Mouse (Mus musculus): ENCODE results near the gene Intu. TPM values are rescaled to one million over a fixed set of nuclear protein-coding genes. Genes with fewer than 3 reads are reported as not detected.

The Intu gene
- polyA plus RNA-seq, 1 experiment: 1.0 TPM

DNA sequence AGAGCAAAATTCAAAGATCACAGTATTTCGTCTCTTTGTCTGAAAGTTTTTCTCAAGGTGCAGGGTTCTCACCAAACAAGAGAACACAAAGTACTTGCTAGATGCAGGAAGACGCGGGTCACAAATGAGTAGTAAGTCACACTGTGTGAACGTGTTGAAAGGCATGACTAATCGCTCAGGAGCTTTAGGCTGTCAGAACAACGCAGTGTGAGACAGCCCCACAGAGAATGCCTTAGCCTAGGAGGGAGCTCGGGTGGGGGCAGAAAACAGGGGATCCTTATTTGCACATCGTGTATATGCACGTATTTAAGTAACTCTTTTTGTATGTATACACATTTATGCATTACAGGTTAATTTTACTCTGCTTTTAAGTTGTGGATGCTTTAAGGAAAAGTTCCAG, 155.8 kb downstream of the Intu start:
- no peak overlapping the region for H3K4me3 ChIP-seq (ENCODE audit: insufficient read depth, low read depth, low read length)
- H3K27ac ChIP-seq (replicated peaks; ENCODE audit: low read depth, low read length): no peak overlapping the region
- peaks cover 12% of the 10 kb centered on the region for H3K4me1 ChIP-seq (ENCODE audit: control insufficient read depth, insufficient read depth, insufficient read length, low read length)

DNA sequence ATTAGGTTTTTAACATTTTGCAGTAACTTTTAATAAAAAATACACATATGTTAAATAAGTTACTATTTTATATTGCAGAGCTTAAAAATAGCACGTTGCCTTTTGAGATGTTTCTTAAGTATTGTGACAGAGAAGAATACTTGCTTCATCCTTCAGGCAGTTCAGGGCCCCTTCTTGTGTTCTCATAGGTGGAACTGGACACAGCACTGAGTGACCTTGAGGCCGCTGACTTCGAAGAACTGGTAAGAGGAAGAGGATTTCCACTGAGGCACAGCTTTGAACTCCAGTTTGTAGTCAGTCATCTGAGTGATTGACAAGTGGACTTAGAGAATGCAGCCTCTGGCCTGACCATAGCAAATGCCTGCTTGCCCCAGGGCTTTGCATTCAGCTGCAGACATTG, 156.5 kb downstream of the Intu start:
- no peak overlapping the region for H3K4me3 ChIP-seq (ENCODE audit: insufficient read depth, low read depth, low read length)
- no peak overlapping the region for H3K27ac ChIP-seq (replicated peaks; ENCODE audit: low read depth, low read length)
- peaks cover 12% of the 10 kb centered on the region for H3K4me1 ChIP-seq (ENCODE audit: control insufficient read depth, insufficient read depth, insufficient read length, low read length)

DNA sequence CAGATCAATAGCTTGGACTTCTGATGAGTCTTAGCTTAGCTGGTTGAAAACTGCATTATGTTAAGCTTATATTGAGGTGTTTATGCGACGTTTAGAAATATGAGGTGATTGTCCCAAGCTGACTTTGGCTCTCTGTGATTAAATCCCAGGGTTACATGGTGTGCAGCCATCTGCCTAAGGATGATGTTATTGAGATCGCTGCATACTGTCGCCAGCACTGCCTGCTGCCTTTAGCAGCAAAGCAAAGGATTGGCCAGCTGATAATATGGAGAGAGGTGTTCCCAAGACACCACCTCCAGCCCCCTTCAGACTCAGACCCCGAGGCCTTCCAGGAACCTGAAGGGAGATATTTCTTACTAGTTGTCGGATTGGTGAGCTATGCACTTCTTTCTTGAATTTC, 160.5 kb downstream of the Intu start:
- no peak overlapping the region for H3K4me3 ChIP-seq (ENCODE audit: insufficient read depth, low read depth, low read length)
- peaks cover 13% of the 10 kb centered on the region for H3K4me1 ChIP-seq (ENCODE audit: control insufficient read depth, insufficient read depth, insufficient read length, low read length)
- H3K27ac ChIP-seq (replicated peaks; ENCODE audit: low read depth, low read length): no peak overlapping the region

DNA sequence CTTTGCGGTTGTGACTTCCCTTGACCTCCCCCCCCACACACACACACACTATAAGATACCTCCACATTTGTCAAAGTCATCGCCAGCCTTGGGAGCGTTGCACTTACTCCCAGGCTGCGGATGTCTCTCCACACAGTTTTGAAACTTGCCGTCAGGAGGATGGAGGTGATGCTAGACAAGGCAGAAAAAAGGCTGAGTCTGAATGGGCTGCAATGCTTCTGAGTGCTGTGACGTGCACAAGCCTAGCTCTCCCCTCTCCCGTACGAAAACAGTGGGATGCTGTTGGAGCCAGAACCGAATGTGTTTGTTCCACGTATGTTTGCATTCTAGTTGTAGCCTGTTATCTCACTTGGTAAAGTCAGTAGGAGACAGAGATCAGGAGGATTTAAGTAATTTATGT, 162.3 kb downstream of the Intu start:
- Histone ChIP-seq H3K4me3 (ENCODE audit: insufficient read depth, low read depth, low read length) (no peak overlapping the region), H3K4me1 (ENCODE audit: control insufficient read depth, insufficient read depth, insufficient read length, low read length) (peaks cover 2% of the 10 kb centered on the region; the same call in 1 of the 2 replicates), H3K27ac (replicated peaks; ENCODE audit: low read depth, low read length) (no peak overlapping the region)

DNA sequence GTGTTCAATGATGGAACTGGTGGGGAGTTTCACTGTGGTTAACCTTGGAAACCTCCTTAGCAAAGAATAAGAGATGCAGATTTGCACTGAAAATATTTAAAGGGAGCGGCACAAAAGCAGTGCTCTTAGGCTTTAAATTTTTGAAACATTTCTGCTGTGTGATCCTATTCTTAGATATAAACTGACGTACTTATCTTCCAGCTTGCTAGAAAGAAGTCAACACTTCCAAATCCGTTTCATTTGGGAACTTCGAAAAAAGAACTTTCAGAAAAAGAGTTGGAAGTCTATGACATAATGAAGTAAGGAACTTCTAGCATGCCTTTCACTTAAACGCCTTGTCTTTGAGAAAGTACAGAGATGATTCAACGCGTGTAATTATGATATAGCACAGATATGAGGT, 162.9 kb downstream of the Intu start:
- H3K4me3 ChIP-seq (ENCODE audit: insufficient read depth, low read depth, low read length): no peak overlapping the region
- H3K27ac ChIP-seq (replicated peaks; ENCODE audit: low read depth, low read length): no peak overlapping the region
- 0 out of 2 replicates have a peak, but pooled peaks cover 2% of the 10 kb centered on the region for H3K4me1 ChIP-seq (ENCODE audit: control insufficient read depth, insufficient read depth, insufficient read length, low read length)

DNA sequence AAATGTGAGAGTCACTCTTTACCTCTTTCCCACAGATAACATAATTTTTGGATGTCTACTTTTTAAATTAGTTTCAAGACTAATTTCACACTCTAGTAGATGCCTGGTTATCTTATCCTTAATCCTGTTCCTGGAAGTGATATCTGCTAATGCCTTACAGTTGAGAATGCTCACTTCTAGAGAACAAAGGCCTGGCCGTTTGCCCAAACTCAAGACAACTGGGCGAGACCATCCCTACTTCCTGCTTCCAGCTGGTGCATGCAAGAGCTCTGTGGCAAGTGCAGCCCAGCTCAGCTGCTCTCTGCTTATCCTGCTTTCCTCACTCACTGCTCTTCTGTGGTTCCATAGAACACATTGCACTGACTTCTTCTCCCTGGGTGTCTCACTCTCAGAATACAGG, 163.4 kb downstream of the Intu start:
- Histone ChIP-seq H3K4me3 (ENCODE audit: insufficient read depth, low read depth, low read length) (no peak overlapping the region), H3K27ac (replicated peaks; ENCODE audit: low read depth, low read length) (no peak overlapping the region), H3K4me1 (ENCODE audit: control insufficient read depth, insufficient read depth, insufficient read length, low read length) (0 out of 2 replicates have a peak, but pooled peaks cover 2% of the 10 kb centered on the region)

DNA sequence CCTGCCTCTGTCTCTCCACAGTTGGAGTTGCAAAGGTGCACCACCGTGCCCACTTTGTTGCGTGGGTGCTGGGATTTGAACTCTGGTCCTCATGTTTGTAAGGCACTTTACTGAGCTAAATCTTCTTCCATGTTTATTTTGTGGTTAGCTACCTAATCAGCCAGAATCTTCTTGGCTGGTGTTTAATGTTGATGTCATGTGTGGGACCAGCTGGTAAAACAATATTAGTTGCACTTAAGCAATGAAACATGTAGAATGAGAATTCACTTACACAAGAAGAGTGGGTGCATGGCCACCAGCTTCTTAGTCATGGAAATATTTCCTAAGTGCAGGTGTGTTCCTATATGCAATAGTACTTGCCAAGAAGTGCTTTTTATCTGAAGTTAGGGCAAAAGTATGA, 164.1 kb downstream of the Intu start:
- Histone ChIP-seq H3K4me3 (ENCODE audit: insufficient read depth, low read depth, low read length) (no peak overlapping the region), H3K27ac (replicated peaks; ENCODE audit: low read depth, low read length) (no peak overlapping the region), H3K4me1 (ENCODE audit: control insufficient read depth, insufficient read depth, insufficient read length, low read length) (0 out of 2 replicates have a peak, but pooled peaks cover 2% of the 10 kb centered on the region)

DNA sequence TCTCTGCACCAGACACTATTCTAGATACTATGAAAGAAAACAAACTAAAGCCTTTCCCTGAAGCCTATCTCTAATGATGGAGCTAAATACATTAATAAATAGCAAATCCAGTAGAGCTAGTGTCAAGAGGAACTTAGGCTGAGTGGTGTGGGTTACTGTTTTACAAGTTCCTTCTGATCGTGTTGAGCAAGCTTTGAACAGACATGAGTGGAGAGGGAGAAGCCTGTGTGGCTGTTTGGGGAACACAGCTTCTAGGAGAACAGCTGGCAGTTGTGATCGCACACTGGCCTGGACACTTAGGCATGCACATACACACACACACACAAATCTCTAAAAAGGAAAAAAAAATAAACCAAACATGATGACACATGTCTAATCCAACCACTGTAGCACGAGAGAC, 167.7 kb downstream of the Intu start:
- Histone ChIP-seq H3K4me3 (ENCODE audit: insufficient read depth, low read depth, low read length) (no peak overlapping the region), H3K4me1 (ENCODE audit: control insufficient read depth, insufficient read depth, insufficient read length, low read length) (0 out of 2 replicates have a peak, but pooled peaks cover 2% of the 10 kb centered on the region), H3K27ac (replicated peaks; ENCODE audit: low read depth, low read length) (no peak overlapping the region)

DNA sequence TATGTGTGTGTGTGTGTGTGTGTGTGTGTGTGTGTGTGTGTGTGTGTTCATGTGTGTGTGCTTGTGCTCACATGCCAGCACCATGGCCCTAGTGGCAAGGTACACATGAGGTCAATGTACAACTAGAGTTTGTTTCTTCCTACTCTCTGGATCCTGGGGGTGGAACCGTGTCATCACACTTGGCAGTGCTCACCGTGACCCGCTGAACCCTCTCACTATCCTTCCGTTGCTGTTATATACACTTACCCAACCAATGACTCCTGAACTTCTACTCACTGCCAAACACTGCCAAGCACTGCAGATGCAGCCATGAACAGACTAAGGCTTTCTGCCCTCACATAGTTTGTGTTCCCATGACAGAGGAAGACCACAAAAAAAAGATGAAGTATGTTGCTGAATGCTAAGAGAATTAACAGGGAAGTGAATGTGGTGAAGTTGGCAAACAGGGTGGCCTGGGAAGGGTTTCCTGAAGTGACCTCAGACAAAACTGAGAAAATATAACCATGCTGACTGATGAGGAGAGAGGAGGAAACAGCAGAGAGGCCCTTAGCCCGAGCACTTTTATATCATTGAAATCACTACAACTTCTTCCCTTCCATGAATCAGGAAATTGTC, 173.8 kb downstream of the Intu start:
- Histone ChIP-seq H3K4me1 (ENCODE audit: control insufficient read depth, insufficient read depth, insufficient read length, low read length) (0 out of 2 replicates have a peak, but pooled peaks cover 4% of the 10 kb centered on the region), H3K4me3 (ENCODE audit: insufficient read depth, low read depth, low read length) (no peak overlapping the region), H3K27ac (replicated peaks; ENCODE audit: low read depth, low read length) (no peak overlapping the region)

DNA sequence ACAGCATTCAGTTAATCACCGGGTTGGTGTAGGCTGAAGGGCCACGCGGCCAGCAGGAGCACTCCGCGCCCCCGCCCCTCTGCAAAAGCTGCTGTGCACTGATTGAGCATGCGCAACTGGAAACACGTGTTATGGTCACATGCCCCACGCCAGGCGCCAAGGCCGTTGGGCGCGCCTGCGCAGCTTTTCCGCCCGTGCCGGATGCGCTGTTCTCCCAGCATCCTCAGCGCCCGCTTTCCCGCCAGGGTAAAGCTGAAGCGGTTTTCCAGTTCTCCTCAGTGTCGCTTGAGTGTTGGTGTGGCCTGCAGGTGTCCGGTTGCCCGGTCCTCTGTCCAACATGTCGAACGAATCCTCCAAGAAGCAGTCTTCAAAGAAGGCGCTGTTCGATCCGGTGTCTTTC, 177.6 kb downstream of the Intu start, which contains the start of gene Slc25a31:
Slc25a31 (plus strand) TSS at position 201 of the 400 bp plus-strand sequence.
- Histone ChIP-seq H3K4me3 (ENCODE audit: insufficient read depth, low read depth, low read length) (no peak within 1 kb of the TSS), H3K27ac (replicated peaks; ENCODE audit: low read depth, low read length) (no peak within 1 kb of the TSS), H3K4me1 (ENCODE audit: control insufficient read depth, insufficient read depth, insufficient read length, low read length) (0 out of 2 replicates have a peak, but pooled peaks cover 4% of the 10 kb centered on the region)

DNA sequence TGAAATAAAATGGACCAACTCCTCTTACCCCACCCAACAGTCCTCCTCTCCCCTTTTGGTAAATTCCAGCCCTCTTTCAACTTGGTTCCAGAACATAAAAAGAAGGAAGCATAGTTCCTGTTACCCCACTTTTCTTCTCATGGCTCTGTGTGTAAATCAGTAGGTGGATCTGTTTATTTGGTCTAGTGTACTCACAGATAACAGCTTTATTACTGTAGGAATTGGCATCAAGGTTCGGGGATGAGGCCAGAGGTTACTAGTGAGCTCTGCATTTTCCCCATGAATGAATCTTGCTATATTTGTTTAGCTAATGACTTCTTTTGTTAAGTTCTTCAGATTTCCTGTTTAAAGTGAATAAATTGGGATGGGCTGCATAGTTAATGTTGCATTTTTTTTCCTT, 185.0 kb downstream of the Intu start:
- H3K27ac ChIP-seq (replicated peaks; ENCODE audit: low read depth, low read length): no peak overlapping the region
- H3K4me3 ChIP-seq (ENCODE audit: insufficient read depth, low read depth, low read length): no peak overlapping the region

DNA sequence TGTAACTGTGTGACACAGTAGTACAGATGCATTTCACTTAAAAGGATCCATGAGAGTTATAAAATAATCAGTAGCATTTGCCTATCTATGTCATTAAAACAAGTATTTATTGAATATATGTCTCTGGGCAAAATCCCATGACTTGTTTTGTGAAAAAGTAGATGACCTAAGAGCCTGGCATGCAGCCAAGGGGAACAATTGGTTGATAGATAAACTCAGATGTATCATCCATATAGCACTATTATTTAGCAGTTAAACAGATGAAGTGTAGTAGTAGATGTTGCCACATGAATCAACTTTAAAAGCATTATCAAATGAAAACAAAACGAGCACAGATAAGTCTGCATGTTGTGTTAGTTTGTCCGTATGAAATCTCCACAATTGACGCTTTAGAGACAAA, 187.9 kb downstream of the Intu start:
- H3K4me1 ChIP-seq (ENCODE audit: control insufficient read depth, insufficient read depth, insufficient read length, low read length): no peaks in the 10 kb centered on the region
- no peak overlapping the region for H3K27ac ChIP-seq (replicated peaks; ENCODE audit: low read depth, low read length)
- H3K4me3 ChIP-seq (ENCODE audit: insufficient read depth, low read depth, low read length): no peak overlapping the region

More for the DNA sequence above, 185.0 kb downstream of the Intu start:
- H3K4me1 ChIP-seq (ENCODE audit: control insufficient read depth, insufficient read depth, insufficient read length, low read length): no peaks in the 10 kb centered on the region

DNA sequence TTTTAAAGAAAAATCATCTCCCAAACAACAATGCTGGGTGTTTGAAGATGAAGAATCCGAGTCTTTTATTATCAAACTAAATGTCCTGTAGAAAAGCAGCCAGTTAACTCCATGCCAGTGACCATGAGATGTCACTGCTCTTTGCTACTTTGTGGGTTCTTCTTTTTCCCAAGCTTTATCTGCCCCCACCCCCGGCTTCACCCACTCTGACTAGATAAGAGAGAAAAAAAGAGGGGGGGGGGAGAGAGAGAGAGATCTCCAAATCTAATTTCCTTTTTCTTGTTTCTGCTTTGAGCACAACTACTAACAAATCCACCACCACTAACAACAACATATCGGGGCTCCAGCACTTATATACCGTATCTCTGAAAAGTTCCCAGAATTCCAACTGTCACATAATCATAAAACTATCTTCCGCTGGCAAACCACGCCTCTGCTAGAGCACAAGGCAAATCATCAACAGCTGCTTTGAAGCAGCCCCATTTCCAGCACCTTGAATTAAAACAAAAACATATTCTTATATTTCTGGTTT, 207.4 kb downstream of the Intu start:
- Histone ChIP-seq H3K4me1 (ENCODE audit: control insufficient read depth, insufficient read depth, insufficient read length, low read length) (no peaks in the 10 kb centered on the region), H3K27ac (replicated peaks; ENCODE audit: low read depth, low read length) (no peak overlapping the region), H3K4me3 (ENCODE audit: insufficient read depth, low read depth, low read length) (no peak overlapping the region)

DNA sequence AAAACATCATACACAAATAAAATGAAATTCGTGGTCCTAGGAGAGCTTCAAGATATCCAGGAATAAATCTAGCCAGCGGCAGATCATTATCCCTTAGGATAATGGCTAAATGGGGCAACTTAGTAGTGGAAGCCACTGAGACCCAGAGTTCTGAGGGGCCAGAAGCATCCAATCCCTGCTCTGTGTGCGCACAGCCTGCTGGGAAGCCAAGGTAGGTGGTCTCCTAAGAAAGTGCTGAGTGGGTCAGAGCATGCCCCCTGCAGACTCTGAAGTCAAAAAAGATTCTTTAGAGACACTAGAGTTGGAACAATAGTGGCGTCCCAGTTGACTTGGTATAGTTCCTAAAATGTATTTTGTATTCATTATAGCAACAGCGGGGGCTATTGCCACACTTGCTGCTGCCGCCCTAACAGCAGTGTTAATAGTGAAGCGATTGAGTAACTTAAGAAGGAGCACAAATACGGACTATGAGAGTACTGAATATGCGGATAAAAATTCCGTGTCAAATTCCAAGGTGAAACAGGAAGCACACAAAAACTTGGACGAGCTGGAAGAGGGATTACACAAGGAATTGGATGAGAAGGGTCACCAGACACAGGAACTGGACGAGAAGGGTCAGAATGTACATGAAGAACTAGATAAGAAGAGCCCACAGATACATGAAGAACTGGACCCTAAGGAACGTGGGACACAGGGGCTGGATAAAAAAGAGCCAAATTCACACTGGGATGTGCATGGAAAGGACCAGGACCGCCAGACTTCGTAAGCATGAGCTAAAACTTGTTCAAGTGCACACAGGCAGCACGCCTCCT, 213.1 kb downstream of the Intu start, which contains the start of gene Hspa4l:
Hspa4l (plus strand) TSS at position 472 of the 812 bp plus-strand sequence.
- Histone ChIP-seq H3K4me3 (ENCODE audit: insufficient read depth, low read depth, low read length) (peak within 1 kb of the TSS; percentile 87), H3K4me1 (ENCODE audit: control insufficient read depth, insufficient read depth, insufficient read length, low read length) (no peaks in the 10 kb centered on the region), H3K27ac (replicated peaks; ENCODE audit: low read depth, low read length) (0 out of 2 replicates have a peak within 1 kb of the TSS, but pooled peaks have one; percentile 29)

DNA sequence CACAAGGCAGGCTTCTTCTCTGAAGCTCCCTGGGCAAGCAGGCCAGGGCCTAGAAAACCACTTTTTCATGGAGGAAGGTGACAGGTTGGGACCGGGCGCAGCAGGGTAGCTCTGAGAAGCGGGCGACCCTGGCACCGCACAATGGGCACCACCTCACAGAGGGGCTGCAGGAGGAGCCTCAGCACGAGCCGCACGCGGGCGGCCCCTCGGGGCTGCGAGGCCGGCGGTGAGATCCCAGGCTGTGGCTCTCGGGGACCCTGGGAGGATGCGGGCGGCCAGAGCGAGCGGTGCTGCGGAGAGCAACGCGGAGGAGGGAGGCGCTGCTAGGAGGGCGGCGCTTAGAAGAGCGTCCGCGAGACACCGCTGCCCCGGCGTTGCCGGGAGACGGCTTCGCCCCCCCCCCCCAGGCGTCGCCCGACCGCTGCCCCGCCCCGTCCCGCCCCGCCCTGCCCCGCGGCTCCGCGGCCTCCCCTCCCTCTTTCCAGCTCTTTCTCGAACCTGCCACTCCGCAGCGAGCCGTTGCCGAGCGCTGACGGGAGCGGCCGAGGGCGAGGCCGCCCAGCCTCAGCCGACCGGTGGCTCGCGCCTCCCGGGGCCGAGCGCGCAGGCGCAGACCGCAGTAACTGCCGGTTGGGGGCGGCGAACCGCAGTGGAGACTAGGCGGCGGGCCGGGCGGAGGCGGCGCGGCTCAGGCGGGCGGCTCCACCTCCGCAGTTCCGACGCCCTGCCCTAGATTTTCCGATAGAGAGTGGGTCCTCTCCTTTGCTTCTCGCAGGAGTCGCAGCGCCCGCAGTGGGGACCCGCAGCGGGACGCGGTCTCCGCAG, 214.0 kb downstream of the Intu start:
- H3K4me3 ChIP-seq (ENCODE audit: insufficient read depth, low read depth, low read length): peak overlapping the region; percentile 87
- H3K27ac ChIP-seq (replicated peaks; ENCODE audit: low read depth, low read length): peak overlapping the region; percentile 40
- no peaks in the 10 kb centered on the region for H3K4me1 ChIP-seq (ENCODE audit: control insufficient read depth, insufficient read depth, insufficient read length, low read length)
